Mouse (Mus musculus) lung, embryonic 16.5 days (tissue): ENCODE measurements at regions not wholly inside any gene's neighbourhood (a gene's known extent, or its start where the extent isn't known, plus 50 kb on each side); places are given as distances from the start of the nearest gene placed in this dataset.

Experiments
- ATAC-seq: fragments of 200-750 bp; cut with Nextera tagmentation; 2 replicates; pipeline ENCODE4 v1.8.0; 2017; ENCODE audit warnings: low read depth, mild to moderate bottlenecking, moderate library complexity
- H3K27ac ChIP-seq: fragments of 300-500 bp; sonication (generic); 2 replicates; pipeline ENCODE4 v1.5.1; 2014; ENCODE audit warnings: mild to moderate bottlenecking, control low read depth, low read length
- H3K27me3 ChIP-seq: fragments of 300-500 bp; sonication (generic); 2 replicates; pipeline ENCODE4 v1.6.1; 2014; ENCODE audit warnings: low read depth, low read length, mixed read lengths; ENCODE audit not compliant: control insufficient read depth, insufficient read depth
- H3K36me3 ChIP-seq: fragments of 300-500 bp; sonication (generic); 2 replicates; pipeline ENCODE4 v1.6.1; 2014; ENCODE audit warnings: low read length; ENCODE audit not compliant: control insufficient read depth, insufficient read depth
- H3K4me1 ChIP-seq: fragments of 300-500 bp; sonication (generic); replicated peaks from 2 replicates; pipeline ENCODE4 v1.6.1; 2014; ENCODE audit warnings: low read length, mixed read lengths; ENCODE audit not compliant: control insufficient read depth, insufficient read depth
- H3K4me2 ChIP-seq: fragments of 300-500 bp; sonication (generic); 2 replicates; pipeline ENCODE4 v1.6.1; 2014; ENCODE audit warnings: low read depth, low read length, control low read depth
- H3K4me3 ChIP-seq: fragments of 300-500 bp; sonication (generic); 2 replicates; pipeline ENCODE4 v1.5.1; 2014; ENCODE audit warnings: mild to moderate bottlenecking, low read length, control low read depth
- H3K9ac ChIP-seq: fragments of 300-500 bp; sonication (generic); 2 replicates; pipeline ENCODE4 v1.6.1; 2014; ENCODE audit warnings: low read length, control low read depth
- H3K9me3 ChIP-seq: fragments of 300-500 bp; sonication (generic); 2 replicates; pipeline ENCODE4 v1.6.1; 2016; ENCODE audit warnings: low read length; ENCODE audit not compliant: control insufficient read depth
- WGBS: fragments of 180-500 bp; shearing (Covaris S2); extraction: QIAGEN DNeasy Blood & Tissue Kit; methylation state at CpG from one replicate; pipeline ENCODE4 v1.1.7; 2014; 5-methylcytosine and 5-hydroxymethylcytosine counted together

- 83% methylated on average over 11 of the region's 11 CpGs for WGBS
- Histone ChIP-seq H3K36me3 (no peaks in the 10 kb centered on the region), H3K4me3 (no peak overlapping the region), H3K4me1 (no peaks in the 10 kb centered on the region), H3K4me2 (no peak overlapping the region), H3K9ac (no peak overlapping the region), H3K27ac (no peak overlapping the region), H3K27me3 (no peaks in the 10 kb centered on the region), H3K9me3 (no peaks in the 10 kb centered on the region)
- no peak for ATAC-seq
Observed at GRCm38 (mm10) chr6:32702245-32702791, 114.3 kb upstream of the Plxna4 start.

GRCm38 (mm10) chr6:32699811-32700210 is 111.8 kb upstream of the Plxna4 start:
- no peak for ATAC-seq
- H3K4me1 ChIP-seq = no peaks in the 10 kb centered on the region
- H3K27me3 ChIP-seq = no peaks in the 10 kb centered on the region
- no peaks in the 10 kb centered on the region for H3K9me3 ChIP-seq
- no peak overlapping the region for H3K4me2 ChIP-seq
- no peak overlapping the region for H3K4me3 ChIP-seq
- H3K9ac ChIP-seq = no peak overlapping the region
- 90% methylated on average over 1 of the region's 1 CpGs for WGBS
- no peak overlapping the region for H3K27ac ChIP-seq
- no peaks in the 10 kb centered on the region for H3K36me3 ChIP-seq

GRCm38 (mm10) chr6:32697771-32698270 is 109.8 kb upstream of the Plxna4 start:
- 78% methylated on average over 3 of the region's 3 CpGs for WGBS
- Histone ChIP-seq H3K4me3 (no peak overlapping the region), H3K27ac (no peak overlapping the region)

GRCm38 (mm10) chr6:32696037-32696436 is 108.0 kb upstream of the Plxna4 start:
- Histone ChIP-seq H3K9me3 (no peaks in the 10 kb centered on the region), H3K27ac (no peak overlapping the region), H3K27me3 (no peaks in the 10 kb centered on the region), H3K9ac (no peak overlapping the region), H3K4me3 (no peak overlapping the region), H3K4me2 (no peak overlapping the region), H3K4me1 (no peaks in the 10 kb centered on the region), H3K36me3 (no peaks in the 10 kb centered on the region)
- ATAC-seq = no peak
- WGBS = 66% methylated on average over 2 of the region's 2 CpGs

More at GRCm38 (mm10) chr6:32697771-32698270, 109.8 kb upstream of the Plxna4 start:
- H3K9ac ChIP-seq = no peak overlapping the region
- no peaks in the 10 kb centered on the region for H3K9me3 ChIP-seq
- no peak for ATAC-seq
- H3K4me1 ChIP-seq = no peaks in the 10 kb centered on the region
- no peak overlapping the region for H3K4me2 ChIP-seq
- H3K36me3 ChIP-seq = no peaks in the 10 kb centered on the region
- H3K27me3 ChIP-seq = no peaks in the 10 kb centered on the region

- no peak for ATAC-seq
- H3K9me3 ChIP-seq = no peaks in the 10 kb centered on the region
- 98% methylated on average over 6 of the region's 6 CpGs for WGBS
- H3K27me3 ChIP-seq = no peaks in the 10 kb centered on the region
- no peaks in the 10 kb centered on the region for H3K36me3 ChIP-seq
- no peaks in the 10 kb centered on the region for H3K4me1 ChIP-seq
- no peak overlapping the region for H3K4me3 ChIP-seq
- H3K4me2 ChIP-seq = no peak overlapping the region
- no peak overlapping the region for H3K9ac ChIP-seq
- H3K27ac ChIP-seq = no peak overlapping the region
Observed at GRCm38 (mm10) chr6:32672552-32672951, 84.6 kb upstream of the Plxna4 start.

GRCm38 (mm10) chr6:32659743-32660142 is 71.8 kb upstream of the Plxna4 start:
- Histone ChIP-seq H3K36me3 (no peaks in the 10 kb centered on the region), H3K9me3 (no peaks in the 10 kb centered on the region), H3K27me3 (no peaks in the 10 kb centered on the region), H3K4me2 (no peak overlapping the region), H3K4me3 (no peak overlapping the region), H3K4me1 (no peaks in the 10 kb centered on the region), H3K27ac (no peak overlapping the region), H3K9ac (no peak overlapping the region)
- ATAC-seq = no peak

GRCm38 (mm10) chr6:32657378-32657777 is 69.4 kb upstream of the Plxna4 start:
- Histone ChIP-seq H3K36me3 (no peaks in the 10 kb centered on the region), H3K9me3 (no peaks in the 10 kb centered on the region), H3K27me3 (no peaks in the 10 kb centered on the region), H3K4me3 (no peak overlapping the region), H3K4me1 (no peaks in the 10 kb centered on the region), H3K4me2 (no peak overlapping the region), H3K9ac (no peak overlapping the region), H3K27ac (no peak overlapping the region)
- no peak for ATAC-seq

GRCm38 (mm10) chr6:32654188-32654587 is 66.2 kb upstream of the Plxna4 start:
- H3K4me2 ChIP-seq = no peak overlapping the region
- no peaks in the 10 kb centered on the region for H3K36me3 ChIP-seq
- no peaks in the 10 kb centered on the region for H3K9me3 ChIP-seq
- no peaks in the 10 kb centered on the region for H3K4me1 ChIP-seq
- no peak overlapping the region for H3K27ac ChIP-seq
- 70% methylated on average over 2 of the region's 2 CpGs for WGBS
- H3K9ac ChIP-seq = no peak overlapping the region
- no peaks in the 10 kb centered on the region for H3K27me3 ChIP-seq
- no peak overlapping the region for H3K4me3 ChIP-seq
- ATAC-seq = no peak

GRCm38 (mm10) chr6:32644016-32644415 is 56.0 kb upstream of the Plxna4 start:
- Histone ChIP-seq H3K4me1 (no peaks in the 10 kb centered on the region), H3K36me3 (no peaks in the 10 kb centered on the region), H3K4me2 (no peak overlapping the region), H3K9ac (no peak overlapping the region), H3K27ac (no peak overlapping the region), H3K9me3 (no peaks in the 10 kb centered on the region), H3K4me3 (no peak overlapping the region), H3K27me3 (no peaks in the 10 kb centered on the region)
- 82% methylated on average over 2 of the region's 2 CpGs for WGBS
- no peak for ATAC-seq

- H3K4me3 ChIP-seq = no peak overlapping the region
- H3K4me1 ChIP-seq = no peaks in the 10 kb centered on the region
- H3K9me3 ChIP-seq = no peaks in the 10 kb centered on the region
- H3K4me2 ChIP-seq = no peak overlapping the region
- WGBS = 53% methylated on average over 13 of the region's 13 CpGs
- H3K27me3 ChIP-seq = no peaks in the 10 kb centered on the region
- H3K27ac ChIP-seq = no peak overlapping the region
- no peaks in the 10 kb centered on the region for H3K36me3 ChIP-seq
- no peak overlapping the region for H3K9ac ChIP-seq
- ATAC-seq = no peak
Observed at GRCm38 (mm10) chr6:32638843-32639242, 50.9 kb upstream of the Plxna4 start.
